Mouse (Mus musculus): Measurements from ENCODE around the gene Dcdc2c.

The Dcdc2c gene

DNA sequence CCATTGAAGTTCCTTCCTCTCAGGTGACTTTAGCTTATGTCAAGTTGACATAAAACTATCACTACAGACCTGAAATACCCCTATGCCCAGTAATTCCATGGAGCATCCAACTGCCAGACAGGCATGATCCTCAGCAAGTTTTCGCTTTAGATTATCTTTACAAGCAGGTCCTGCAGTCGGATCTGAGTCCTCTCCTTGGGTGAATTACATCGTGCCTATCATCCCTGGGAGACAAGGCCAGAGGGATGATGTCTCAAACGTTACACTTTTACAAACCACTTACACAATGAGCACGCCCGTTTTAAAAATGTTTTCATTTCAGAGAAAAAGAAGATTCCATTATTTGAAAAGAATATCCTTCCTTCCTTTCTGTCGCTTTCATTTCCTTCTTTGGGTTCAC lies 91.7 kb downstream of the Dcdc2c start:
- in situ Hi-C loops (cut with MboI, MseI), result no loop called here

DNA sequence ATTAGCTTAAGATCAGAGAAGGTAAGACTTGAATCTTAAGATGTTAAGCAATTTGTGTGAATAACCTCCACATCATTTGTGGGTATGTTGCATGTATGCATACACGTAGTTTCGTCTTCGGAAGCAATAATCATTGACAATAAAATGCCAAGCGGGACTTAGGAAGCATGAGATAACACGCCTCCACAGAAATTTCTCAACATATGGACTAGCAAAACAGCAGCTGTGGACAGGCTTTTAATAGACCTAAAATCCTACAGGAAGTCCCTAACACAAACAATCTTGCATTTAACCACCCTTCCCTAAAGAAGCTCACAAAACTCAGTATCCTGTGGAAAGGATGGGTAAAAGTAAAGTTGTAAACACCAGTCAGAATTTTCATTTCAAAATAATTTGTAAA lies 93.4 kb downstream of the Dcdc2c start:
- in situ Hi-C loops (cut with MboI, MseI), result no loop called here

DNA sequence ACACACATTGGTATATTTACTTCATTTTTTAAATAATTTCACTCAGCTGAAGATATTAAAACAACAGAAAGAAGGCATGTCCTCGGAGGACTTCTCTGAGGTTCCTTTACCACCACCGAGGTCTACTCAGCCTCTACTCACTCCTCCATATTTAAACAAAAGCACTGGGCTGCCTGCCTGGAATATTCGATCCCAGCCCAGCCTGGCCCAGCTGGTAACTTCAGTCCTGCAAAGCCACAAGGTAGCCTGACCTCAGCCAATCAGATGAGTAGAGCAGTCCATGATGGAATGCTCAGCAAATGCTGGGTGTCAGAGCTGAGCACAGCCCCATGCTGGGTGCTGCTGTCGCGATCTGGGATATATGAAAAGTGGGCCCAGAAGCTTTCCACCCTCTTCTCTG lies 115.7 kb downstream of the Dcdc2c start:
- in situ Hi-C loops (cut with MboI, MseI), result no loop called here

DNA sequence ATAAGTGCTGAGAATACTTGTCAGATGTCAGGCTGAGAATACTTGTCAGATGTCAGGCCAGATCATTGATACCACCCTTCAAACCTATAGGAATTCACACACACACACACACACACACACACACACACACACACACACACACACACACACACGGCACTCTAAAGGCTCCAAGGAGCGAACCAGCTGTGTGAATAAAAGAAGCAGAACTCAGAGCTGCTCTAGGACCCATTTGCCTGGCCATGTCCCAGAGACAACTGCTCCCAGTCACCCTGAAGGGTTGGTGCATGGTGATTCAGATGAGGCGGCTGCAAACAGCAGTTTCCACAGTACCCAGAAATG lies 119.5 kb downstream of the Dcdc2c start:
- in situ Hi-C loops (cut with MboI, MseI), result no loop called here

DNA sequence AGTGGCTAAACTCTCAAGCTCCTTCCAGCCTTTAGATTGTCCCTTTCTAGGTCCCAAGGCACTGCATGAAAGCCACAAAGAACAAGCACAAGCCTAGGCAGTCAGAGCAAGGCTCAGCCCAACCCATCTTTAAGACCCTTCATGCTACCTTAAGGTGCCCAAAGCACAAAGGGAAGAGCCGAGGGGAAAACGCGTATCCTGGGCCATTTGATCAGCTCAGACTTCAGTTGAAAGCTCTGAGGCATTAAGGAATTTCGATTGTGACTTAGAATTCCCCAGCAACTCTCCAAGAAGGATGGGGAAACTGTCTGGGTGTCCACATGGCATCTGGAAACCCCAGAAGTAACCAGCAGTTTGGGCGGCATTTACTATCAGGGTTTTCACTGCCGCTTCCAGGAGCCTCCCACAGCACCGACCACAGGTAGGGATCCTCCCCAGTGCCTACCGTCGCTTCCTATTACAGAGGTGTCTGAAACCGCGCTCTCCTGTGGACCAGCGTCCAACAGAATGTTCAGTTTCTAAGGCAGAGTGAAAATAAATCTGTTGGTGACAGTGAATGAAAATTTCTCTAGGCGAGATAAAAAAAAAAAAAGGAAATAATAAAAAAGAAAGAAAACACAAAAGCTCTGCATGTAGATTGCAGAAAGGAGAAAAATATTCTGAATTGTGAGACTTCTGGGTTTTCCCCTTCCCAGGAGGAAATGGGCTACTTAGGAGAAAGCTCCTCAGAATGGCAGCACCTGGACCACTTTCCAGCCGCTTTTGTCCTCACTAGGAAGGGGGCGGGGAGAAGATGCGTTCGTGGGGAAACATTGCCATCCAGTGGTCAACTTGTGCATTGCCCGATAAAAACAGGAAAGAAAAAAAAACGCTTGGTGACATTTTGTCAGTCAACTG lies 120.1 kb downstream of the Dcdc2c start:
- in situ Hi-C loops (cut with MboI, MseI), result no loop called here

DNA sequence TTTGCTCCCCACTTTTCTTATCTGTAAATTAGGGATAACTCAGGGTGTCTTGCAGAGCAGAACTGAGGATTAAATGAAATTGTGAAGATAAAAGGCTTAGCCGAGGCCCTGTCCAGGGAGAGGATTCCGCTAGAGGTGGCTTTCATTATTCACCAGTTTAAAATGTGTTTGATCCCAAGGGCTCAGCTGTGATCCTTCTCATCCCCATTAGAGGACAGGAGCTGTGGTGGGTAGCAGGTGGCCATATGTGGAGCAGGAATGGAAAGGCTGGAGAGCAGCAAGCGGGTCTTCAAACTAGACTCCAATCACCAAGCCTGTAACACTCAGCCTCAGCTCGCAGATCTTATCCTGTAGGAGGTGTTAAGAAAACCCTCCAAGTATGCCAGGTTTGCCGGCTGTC lies 122.3 kb downstream of the Dcdc2c start:
- in situ Hi-C loops (cut with MboI, MseI), result no loop called here

DNA sequence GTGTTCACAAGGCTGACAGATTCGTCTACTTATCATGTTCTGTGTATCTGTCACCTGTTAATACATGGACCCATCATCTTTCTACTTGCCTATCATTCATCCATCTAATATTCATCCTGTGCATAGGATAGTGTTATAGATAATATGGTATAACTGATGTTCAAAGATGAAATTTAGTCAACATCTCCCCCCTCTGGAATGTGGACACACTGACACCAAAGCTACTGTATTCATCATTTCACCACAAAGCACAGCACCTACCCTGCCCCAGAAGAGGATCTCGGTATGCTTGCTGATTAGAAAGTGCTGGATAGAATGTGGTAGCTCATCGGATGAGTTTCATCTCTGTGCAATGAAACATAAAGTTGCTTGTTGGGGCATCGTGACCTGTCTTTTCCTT lies 135.2 kb downstream of the Dcdc2c start:
- in situ Hi-C loops (cut with MboI, MseI), result loop anchor here (5.0 kb wide), 1 partner anchor 1895 kb away; no protein-coding TSS in a partner anchor

DNA sequence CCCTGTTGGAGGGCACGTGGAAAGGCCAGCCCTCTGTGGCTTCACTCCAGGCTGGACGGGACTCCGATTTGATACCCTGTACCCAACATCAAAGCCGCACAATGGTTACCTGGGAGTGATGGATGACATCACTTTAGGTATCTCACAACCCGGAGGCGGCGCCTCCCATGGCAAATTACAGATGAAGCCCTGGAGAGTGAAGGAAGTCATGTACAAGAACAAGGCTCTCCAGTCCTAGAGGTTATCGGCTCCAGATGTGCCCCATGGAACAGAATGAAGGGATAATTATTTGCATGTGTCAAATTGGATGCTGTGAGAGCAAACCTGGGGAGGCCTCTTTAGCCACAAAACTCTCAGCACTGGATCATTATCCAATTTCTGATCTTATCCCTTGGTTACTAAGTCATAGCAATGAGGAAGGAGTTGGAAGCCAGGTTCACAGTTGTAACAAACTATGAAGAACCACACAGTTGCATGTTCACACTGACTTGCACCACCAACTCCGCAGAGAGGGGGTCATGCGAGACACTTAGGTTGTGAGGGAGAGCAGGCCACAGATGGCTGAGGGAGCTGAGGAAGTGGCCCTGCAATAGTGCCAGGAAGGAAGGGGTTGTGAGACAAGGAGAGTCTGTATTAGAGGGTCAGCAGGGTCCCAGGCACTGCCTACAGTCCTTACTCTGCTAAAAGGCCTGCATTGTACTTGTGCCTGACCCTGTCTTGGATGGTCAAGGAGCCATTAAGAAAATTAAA lies 144.4 kb downstream of the Dcdc2c start:
- in situ Hi-C loops (cut with MboI, MseI), result no loop called here

DNA sequence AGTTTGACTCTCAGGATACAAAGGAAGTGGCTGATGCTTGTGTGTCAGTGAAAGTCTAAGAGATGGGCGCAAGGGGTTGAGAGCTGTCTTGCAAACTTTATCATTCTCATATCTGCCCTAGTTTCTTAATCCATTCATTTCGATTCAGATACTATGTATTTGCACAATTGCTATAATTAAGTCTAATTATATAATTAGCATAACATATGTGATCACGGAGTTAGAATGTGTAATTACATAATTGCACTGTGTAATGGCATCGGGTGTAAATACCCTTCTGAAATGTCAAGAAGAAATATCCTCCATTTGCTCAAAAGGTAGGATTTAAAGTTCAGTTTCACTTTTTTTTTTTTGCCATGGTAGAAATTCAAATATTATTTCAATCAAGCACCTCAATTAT lies 149.9 kb downstream of the Dcdc2c start:
- in situ Hi-C loops (cut with MboI, MseI), result no loop called here

DNA sequence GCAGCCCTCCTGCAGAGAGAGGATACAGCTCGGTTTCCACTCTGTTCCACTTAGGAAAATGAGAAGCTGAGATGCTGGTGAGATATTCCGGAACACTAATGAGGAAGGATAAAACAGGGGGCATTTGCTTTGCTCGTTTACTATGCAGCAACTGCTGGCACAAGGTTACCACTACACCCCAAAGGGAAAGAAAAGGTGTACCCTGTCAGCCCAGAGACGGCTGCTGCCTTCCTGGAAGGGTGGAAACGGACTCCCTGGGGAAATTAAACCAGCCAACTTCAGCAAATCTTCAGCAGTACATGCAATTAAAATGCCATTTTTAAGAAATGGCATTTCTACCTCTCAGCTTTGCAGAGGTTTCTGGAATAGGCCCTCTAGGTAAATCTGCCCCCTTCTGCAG lies 150.8 kb downstream of the Dcdc2c start:
- in situ Hi-C loops (cut with MboI, MseI), result no loop called here

DNA sequence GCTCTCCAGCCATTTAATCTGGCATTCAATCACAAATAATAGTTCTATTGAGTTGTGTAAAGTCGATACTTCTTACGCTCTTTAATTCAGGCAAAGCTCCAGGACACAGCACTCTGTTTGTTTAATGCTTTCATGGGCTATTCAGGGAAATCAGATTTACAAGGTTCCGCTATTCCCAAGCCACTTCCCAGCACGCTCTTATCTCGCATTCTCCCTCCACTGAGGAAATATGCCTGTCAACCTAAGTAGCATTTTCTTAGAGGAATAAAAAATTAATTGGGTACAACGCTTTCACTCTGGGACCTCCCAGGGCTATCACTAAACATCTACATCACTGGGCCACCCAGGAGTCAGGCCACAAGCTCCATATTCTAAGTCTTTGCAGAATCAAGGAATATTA lies 160.1 kb downstream of the Dcdc2c start:
- in situ Hi-C loops (cut with MboI, MseI), result no loop called here

Data from T-helper 2 cell (primary cell).